Mouse (Mus musculus): ENCODE measurements around the gene Sdhd.

GRCm38 (mm10) chr9:50561145-50561917 lies 42.3 kb downstream of the Sdhd start, which contains the start of gene Tex12:
- no peak for TF ChIP-seq CTCF (IDR thresholded peaks at IDR 0.05; ENCODE audit: control insufficient read depth, insufficient read depth, insufficient replicate concordance, low read depth, low read length)
- TF ChIP-seq POLR2A (IDR thresholded peaks at IDR 0.05; ENCODE audit: control insufficient read depth, low read depth, low read length), result peak; percentile 73
